Mouse (Mus musculus) small intestine, adult 2 months (tissue): ENCODE measurements around the gene Hsf4.

Source experiments
- CTCF ChIP-seq: fragments of 200-500 bp; IDR thresholded peaks from 2 replicates; pipeline ENCODE4 v1.5.1; 2012; ENCODE audit warnings: low read depth, mild to moderate bottlenecking, control low read depth, inconsistent platforms, low read length, moderate library complexity, mixed read lengths; ENCODE audit not compliant: insufficient replicate concordance, insufficient read length; ENCODE audit errors: extremely low read depth
- POLR2A ChIP-seq: fragments of 200-500 bp; IDR thresholded peaks from 2 replicates; pipeline ENCODE4 v1.6.1; 2012; ENCODE audit warnings: low read depth, mild to moderate bottlenecking, control low read depth, inconsistent platforms, low read length, moderate library complexity

GRCm38 (mm10) chr8:105295256-105295655, 25.7 kb downstream of the Hsf4 start:
- TF ChIP-seq CTCF (no peak), POLR2A (no peak)
